Mouse (Mus musculus) leukemia stem cell, adult 10-12 weeks (primary cell): ENCODE results near the gene Psg16. TPM values are rescaled to one million over a fixed set of nuclear protein-coding genes. Genes with fewer than 3 reads are reported as not detected.

ENCODE experiments used
- polyA plus RNA-seq: library from polyadenylated mRNA; stranded (reverse); fragments of >175 nt; gene quantifications from 2 replicates; pipeline ENCODE4 v1.2.3, GENCODE M21; 2012; ENCODE audit warnings: low replicate concordance

Psg16 gene
- not detected in 2 replicates for polyA plus RNA-seq

DNA sequence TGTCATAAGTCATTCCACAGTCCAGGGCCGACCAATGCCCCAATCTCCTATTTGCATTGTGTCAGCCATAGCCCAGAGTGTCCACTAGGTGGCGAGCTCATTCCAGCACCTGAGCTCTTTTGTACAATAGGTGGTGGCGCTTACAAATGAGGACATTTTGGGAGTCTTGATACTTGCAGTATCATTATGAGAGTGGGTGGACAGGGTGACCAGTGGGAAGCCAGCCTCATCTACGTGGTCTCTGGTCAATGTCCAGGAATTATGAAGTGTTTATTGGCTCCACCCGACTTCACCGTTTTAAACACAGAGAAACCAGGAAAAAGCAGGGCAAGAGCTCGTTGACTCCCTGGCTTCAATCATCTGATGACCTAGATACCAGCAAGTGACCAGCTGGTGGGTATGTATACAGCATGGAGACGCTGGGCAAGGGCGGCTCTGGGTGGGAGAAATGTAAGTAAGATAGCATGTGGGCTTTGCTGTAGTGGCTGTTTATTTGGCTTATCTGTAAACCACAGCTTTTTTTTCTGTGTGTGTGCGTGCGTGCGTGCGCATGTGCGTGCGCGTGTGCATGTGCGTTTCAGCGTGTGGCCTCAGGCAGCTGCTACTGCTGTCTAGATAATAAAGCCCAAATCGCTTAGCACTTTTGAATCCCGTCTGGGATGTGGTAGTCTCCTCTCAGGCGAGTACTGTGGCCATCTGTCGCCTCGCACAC, at the start of gene Psg16:
Gene Psg16, plus strand, starts transcription at position 137 of the 712 bp plus-strand sequence.

GRCm38 (mm10) chr7:17027588-17028343, 46.1 kb upstream of the Psg16 start, which contains the start of gene Ppp5c:
Gene Ppp5c, minus strand, starts transcription at chr7:17027924.

DNA sequence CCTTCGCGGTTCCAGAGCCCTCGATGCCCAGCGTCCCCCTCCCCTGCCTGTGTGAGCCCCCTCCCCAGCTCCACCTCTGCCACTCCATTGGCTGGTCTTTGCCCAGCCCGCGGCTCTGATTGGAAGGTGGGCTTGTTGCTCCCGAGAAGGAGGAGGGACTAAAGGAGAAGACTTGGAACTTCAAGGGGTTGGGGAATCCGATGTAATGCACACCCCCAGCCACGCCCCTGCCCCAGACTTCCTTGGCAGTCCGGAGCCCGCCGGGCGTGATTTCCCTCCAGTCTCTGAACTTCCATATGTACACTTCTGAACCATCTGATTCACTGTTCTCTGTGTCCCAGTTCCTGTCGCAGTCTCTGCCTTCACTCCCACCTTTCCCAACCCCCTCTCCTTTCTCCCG, 11.5 kb upstream of the Psg16 start, which contains the start of gene Hif3a:
Gene Hif3a, minus strand, starts transcription at position 39 of the 400 bp plus-strand sequence.

DNA sequence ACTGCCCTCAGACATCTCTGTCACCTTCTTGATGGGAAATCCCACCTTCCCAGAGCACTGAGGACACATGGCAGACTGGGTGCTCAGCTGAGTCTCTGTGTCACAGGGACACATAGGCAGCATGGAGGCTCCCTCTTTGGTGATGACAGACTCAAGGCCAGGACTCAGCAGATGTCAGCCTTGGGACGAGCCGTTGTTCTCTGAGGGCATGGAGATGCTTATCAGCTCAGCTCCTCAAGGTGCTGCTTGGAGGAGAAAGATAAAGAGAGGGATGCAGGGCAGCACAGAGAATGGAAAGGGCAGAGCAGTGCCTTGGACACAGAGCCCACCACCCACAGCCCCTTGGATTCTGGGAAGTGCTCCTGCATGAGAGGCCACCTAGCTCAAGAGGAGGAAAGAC, 76.1 kb downstream of the Psg16 start, which contains the start of gene Ceacam3:
Gene Ceacam3, plus strand, starts transcription at position 352 of the 400 bp plus-strand sequence.

Other genes with a start within 250 kb of the Psg16 start
- 33.2 and 65.6 TPM in 2 replicates for gene Prkd2, start 231.1 kb upstream of the Psg16 start, polyA plus RNA-seq
- gene Dact3, start 198.7 kb upstream of the Psg16 start, polyA plus RNA-seq = 0.61 and 1.2 TPM in 2 replicates
- not detected in 2 replicates for gene Gng8, start 182.3 kb upstream of the Psg16 start, polyA plus RNA-seq
- gene Ptgir, start 167.6 kb upstream of the Psg16 start, polyA plus RNA-seq = 0.28 and 0.76 TPM in 2 replicates
- 1,517 and 1,958 TPM in 2 replicates for gene Calm3, start 149.9 kb upstream of the Psg16 start, polyA plus RNA-seq
- 0.15 TPM in 1 of 2 replicates, not detected in the other for gene Pnmal2, start 129.4 kb upstream of the Psg16 start, polyA plus RNA-seq
- 0.09 TPM in 1 of 2 replicates, not detected in the other for gene Pnmal1, start 114.4 kb upstream of the Psg16 start, polyA plus RNA-seq
- gene Gm42372, start 91.0 kb upstream of the Psg16 start, polyA plus RNA-seq = 0.12 and 0.33 TPM in 2 replicates
- gene Ccdc8, start 81.3 kb upstream of the Psg16 start, polyA plus RNA-seq = 0.12 and 0.42 TPM in 2 replicates
- gene Ppp5c, start 46.1 kb upstream of the Psg16 start, polyA plus RNA-seq = 104 and 116 TPM in 2 replicates
- gene Hif3a, start 11.6 kb upstream of the Psg16 start, polyA plus RNA-seq = 6.1 and 9.2 TPM in 2 replicates
- gene Ceacam3, start 76.2 kb downstream of the Psg16 start, polyA plus RNA-seq = not detected in 2 replicates
- not detected in 2 replicates for gene Psg29, start 129.4 kb downstream of the Psg16 start, polyA plus RNA-seq